Mouse (Mus musculus): ENCODE measurements around the gene Cys1. TPM values are rescaled to one million over a fixed set of nuclear protein-coding genes. Genes with fewer than 3 reads are reported as not detected.

The Cys1 gene
- polyA plus RNA-seq, 1 experiment from 2014 or later = 10.7 TPM

DNA sequence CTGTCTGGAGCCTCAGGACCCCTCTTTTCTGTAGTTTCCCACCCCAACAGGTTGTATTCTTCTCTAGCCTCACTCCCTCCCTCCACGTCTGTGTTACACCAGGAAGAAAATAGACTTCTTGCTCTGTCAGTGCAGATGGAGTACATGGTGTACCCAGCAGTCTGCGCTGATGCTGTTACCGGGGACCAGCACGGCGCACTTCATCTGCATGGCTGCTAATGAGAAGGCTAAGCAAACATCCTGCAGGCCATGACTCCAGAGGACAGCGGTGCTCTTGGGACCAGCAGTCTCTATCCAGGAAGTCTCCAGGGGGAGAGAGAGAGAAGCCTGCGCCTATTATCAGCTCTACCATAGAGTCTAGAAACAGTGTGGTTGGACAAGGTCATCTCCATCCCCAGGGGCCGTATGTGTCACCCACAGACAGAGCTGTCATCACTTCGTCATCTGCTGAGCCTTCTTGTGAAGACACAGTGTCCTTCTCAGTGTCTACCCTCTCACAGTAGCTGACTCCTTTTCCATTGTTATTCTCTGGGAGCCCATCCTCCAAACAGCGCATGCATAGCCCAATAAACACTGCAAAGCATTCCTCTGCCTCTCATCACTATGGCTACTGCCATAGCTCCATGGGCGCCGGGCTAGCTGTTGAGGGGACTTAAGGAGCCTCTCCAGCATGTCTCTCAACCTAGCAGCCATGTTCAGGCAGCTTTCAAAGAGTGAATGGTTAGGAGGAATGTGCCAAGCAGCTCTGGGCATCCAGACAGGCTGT lies 57.9 kb downstream of the Cys1 start:
- no peak overlapping the region for H3K4me3 ChIP-seq (ENCODE audit: low read length)
- ATAC-seq (ENCODE audit: low FRiP score, low TSS enrichment) = no peak
- H3K9ac ChIP-seq (ENCODE audit: low read depth, low read length) = no peak overlapping the region
- no peaks in the 10 kb centered on the region for H3K4me1 ChIP-seq (ENCODE audit: control insufficient read depth, insufficient read depth, low read length)
- H3K27me3 ChIP-seq (ENCODE audit: control insufficient read depth, insufficient read depth, low read length) = no peaks in the 10 kb centered on the region
- H3K27ac ChIP-seq (ENCODE audit: low read depth, low read length) = no peak overlapping the region
- H3K9me3 ChIP-seq (ENCODE audit: control insufficient read depth, low read length) = no peaks in the 10 kb centered on the region
- H3K4me2 ChIP-seq (replicated peaks; ENCODE audit: low read depth, low read length) = no peak overlapping the region
- H3K36me3 ChIP-seq (ENCODE audit: control insufficient read depth, insufficient read depth, low read length) = no peaks in the 10 kb centered on the region
- WGBS = 83% methylated on average over 12 of the region's 12 CpGs

DNA sequence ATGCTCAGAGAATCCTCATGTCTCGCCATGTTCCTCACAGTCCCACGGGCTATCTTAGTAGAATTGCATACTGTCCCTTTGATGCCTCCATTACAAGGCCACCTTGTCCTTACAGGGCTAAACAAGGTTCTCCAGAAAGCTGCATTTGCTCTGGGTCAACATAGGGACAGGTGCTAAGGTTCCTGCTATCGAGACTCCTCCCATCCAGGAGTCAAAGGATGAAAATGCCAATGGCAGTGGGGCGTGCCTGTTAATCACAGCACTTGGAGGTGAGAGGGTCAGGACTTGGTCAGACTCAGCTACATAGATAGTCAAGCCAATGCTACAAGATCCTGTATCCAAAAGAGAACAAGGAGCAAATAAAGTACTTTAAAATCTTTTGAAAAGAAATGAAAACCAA lies 62.2 kb downstream of the Cys1 start:
- no peaks in the 10 kb centered on the region; the same call in 1 of the 2 replicates for H3K36me3 ChIP-seq (ENCODE audit: control insufficient read depth, insufficient read depth, low read length)
- no peak overlapping the region for H3K4me2 ChIP-seq (replicated peaks; ENCODE audit: low read depth, low read length)
- WGBS = 85% methylated on average over 4 of the region's 4 CpGs
- H3K9me3 ChIP-seq (ENCODE audit: control insufficient read depth, low read length) = no peaks in the 10 kb centered on the region
- ATAC-seq (ENCODE audit: low FRiP score, low TSS enrichment) = no peak
- H3K27me3 ChIP-seq (ENCODE audit: control insufficient read depth, insufficient read depth, low read length) = no peaks in the 10 kb centered on the region
- H3K4me3 ChIP-seq (ENCODE audit: low read length) = no peak overlapping the region
- no peak overlapping the region for H3K27ac ChIP-seq (ENCODE audit: low read depth, low read length)
- H3K4me1 ChIP-seq (ENCODE audit: control insufficient read depth, insufficient read depth, low read length) = no peaks in the 10 kb centered on the region
- H3K9ac ChIP-seq (ENCODE audit: low read depth, low read length) = no peak overlapping the region

Other genes with a start within 250 kb of the Cys1 start
- 29.1 and 34.3 TPM in 2 replicates for gene Taf1b, start 183.5 kb downstream of the Cys1 start, polyA plus RNA-seq (2014; fragmentation: Nextera tagmentation; extraction: Ambion mirVana)
- gene Grhl1, start 109.5 kb downstream of the Cys1 start, polyA plus RNA-seq (2014; fragmentation: Nextera tagmentation; extraction: Ambion mirVana) = 1.4 and 3.5 TPM in 2 replicates
- 6.2 and 11.9 TPM in 2 replicates for gene Klf11, start 30.5 kb downstream of the Cys1 start, polyA plus RNA-seq (2014; fragmentation: Nextera tagmentation; extraction: Ambion mirVana)
- 206 and 236 TPM in 2 replicates for gene Rrm2, start 26.4 kb upstream of the Cys1 start, polyA plus RNA-seq (2014; fragmentation: Nextera tagmentation; extraction: Ambion mirVana)
- gene Mboat2, start 149.1 kb upstream of the Cys1 start, polyA plus RNA-seq (2014; fragmentation: Nextera tagmentation; extraction: Ambion mirVana) = 23.5 and 45.1 TPM in 2 replicates

Measured in kidney, embryonic 14.5 days (tissue).